Mouse (Mus musculus) CD4-positive, CD25-positive, alpha-beta regulatory T cell, adult 4 months (primary cell): ENCODE measurements around the gene Naip1. TPM values are rescaled to one million over a fixed set of nuclear protein-coding genes. Genes with fewer than 3 reads are reported as not detected.
"Not testable (repeated sequence)": the region's sequence is repeated elsewhere in the genome, so short reads cannot be mapped to it uniquely, and the experiment has no call there.

Experiments
- ATAC-seq: one replicate; pipeline ENCODE4 v1.8.0; 2017
- polyA plus RNA-seq, 2 experiments: library from polyadenylated mRNA; unstranded; fragments of 100-300 nt; shearing (Covaris generic); gene quantifications; one replicate each; pipeline ENCODE4 v1.2.1; 2017

Naip1 gene
- polyA plus RNA-seq = under 1 TPM in 1 of 2 experiments, not detected in 1; 0.20 TPM

- ATAC-seq = not testable (repeated sequence)
Measured at GRCm38 (mm10) chr13:100452415-100453127, at the start of gene Naip1. Naip1 (minus strand) TSS chr13:100452869.

- ATAC-seq = not testable (repeated sequence)
Measured at GRCm38 (mm10) chr13:100499625-100500024, 47.0 kb upstream of the Naip1 start.

- ATAC-seq = no peak
Measured at GRCm38 (mm10) chr13:100495337-100495736, 42.7 kb upstream of the Naip1 start.

GRCm38 (mm10) chr13:100494370-100494769, 41.7 kb upstream of the Naip1 start:
- not testable (repeated sequence) for ATAC-seq

GRCm38 (mm10) chr13:100493313-100493712, 40.6 kb upstream of the Naip1 start:
- ATAC-seq = no peak

GRCm38 (mm10) chr13:100492061-100492787, 39.6 kb upstream of the Naip1 start, which contains the start of gene Gtf2h2:
Gtf2h2 (minus strand) TSS chr13:100492579.
- ATAC-seq = peak; percentile 83

GRCm38 (mm10) chr13:100491623-100492022, 39.0 kb upstream of the Naip1 start:
- no peak for ATAC-seq

- ATAC-seq = no peak
Measured at GRCm38 (mm10) chr13:100490424-100490823, 37.8 kb upstream of the Naip1 start.

- no peak for ATAC-seq
Measured at GRCm38 (mm10) chr13:100483610-100484009, 30.9 kb upstream of the Naip1 start.

- ATAC-seq = no peak
Measured at GRCm38 (mm10) chr13:100463527-100464222, 11.0 kb upstream of the Naip1 start.

- no peak for ATAC-seq
Measured at GRCm38 (mm10) chr13:100461336-100461735, 8.7 kb upstream of the Naip1 start.

GRCm38 (mm10) chr13:100449495-100449894, 3.2 kb downstream of the Naip1 start:
- no peak for ATAC-seq

GRCm38 (mm10) chr13:100440116-100440515, 12.6 kb downstream of the Naip1 start:
- no peak for ATAC-seq

GRCm38 (mm10) chr13:100438701-100439100, 14.0 kb downstream of the Naip1 start:
- no peak for ATAC-seq

- ATAC-seq = no peak
Measured at GRCm38 (mm10) chr13:100437322-100437825, 15.3 kb downstream of the Naip1 start.

- ATAC-seq = not testable (repeated sequence)
Measured at GRCm38 (mm10) chr13:100436556-100437163, 16.0 kb downstream of the Naip1 start.

- ATAC-seq = not testable (repeated sequence)
Measured at GRCm38 (mm10) chr13:100419958-100420357, 32.7 kb downstream of the Naip1 start.

GRCm38 (mm10) chr13:100414428-100414827, 38.2 kb downstream of the Naip1 start:
- no peak for ATAC-seq

GRCm38 (mm10) chr13:100409825-100410224, 42.8 kb downstream of the Naip1 start:
- ATAC-seq = no peak

- no peak for ATAC-seq
Measured at GRCm38 (mm10) chr13:100409181-100409580, 43.5 kb downstream of the Naip1 start.

GRCm38 (mm10) chr13:100408242-100408641, 44.4 kb downstream of the Naip1 start:
- peak; percentile 72 for ATAC-seq

GRCm38 (mm10) chr13:100402930-100403637, 49.6 kb downstream of the Naip1 start:
- ATAC-seq = not testable (repeated sequence)
